Mouse (Mus musculus) liver, embryonic 16.5 days (tissue): ENCODE measurements around the gene Sp1. TPM values are rescaled to one million over a fixed set of nuclear protein-coding genes. Genes with fewer than 3 reads are reported as not detected.

ENCODE experiments used
- ATAC-seq: fragments of 200-750 bp; cut with Nextera tagmentation; 2 replicates; pipeline ENCODE4 v1.8.0; 2017; ENCODE audit warnings: low read depth, mild to moderate bottlenecking, moderate number of reproducible peaks, moderate library complexity
- H3K27ac ChIP-seq: fragments of 300-500 bp; sonication (generic); 2 replicates; pipeline ENCODE4 v1.5.1; 2014; ENCODE audit warnings: mild to moderate bottlenecking, low read length
- H3K27me3 ChIP-seq: fragments of 300-500 bp; sonication (generic); 2 replicates; pipeline ENCODE4 v1.6.1; 2014; ENCODE audit warnings: low read depth, low read length, mixed read lengths; ENCODE audit not compliant: control insufficient read depth, insufficient read depth
- H3K36me3 ChIP-seq: fragments of 300-500 bp; sonication (generic); 2 replicates; pipeline ENCODE4 v1.6.1; 2014; ENCODE audit warnings: mild to moderate bottlenecking; ENCODE audit not compliant: control insufficient read depth, insufficient read depth
- H3K4me1 ChIP-seq: fragments of 300-500 bp; sonication (generic); 2 replicates; pipeline ENCODE4 v1.6.1; 2014; ENCODE audit warnings: low read depth, low read length, mixed read lengths; ENCODE audit not compliant: control insufficient read depth
- H3K4me2 ChIP-seq: fragments of 300-500 bp; sonication (generic); 2 replicates; pipeline ENCODE4 v1.6.1; 2014; ENCODE audit warnings: low read depth, low read length, mixed read lengths
- H3K4me3 ChIP-seq: fragments of 300-500 bp; sonication (generic); 2 replicates; pipeline ENCODE4 v1.5.1; 2014; ENCODE audit warnings: low read depth, mild to moderate bottlenecking, low read length
- H3K9ac ChIP-seq: fragments of 300-500 bp; sonication (generic); 2 replicates; pipeline ENCODE4 v1.6.1; 2014; ENCODE audit warnings: low read depth, low read length
- H3K9me3 ChIP-seq: fragments of 300-500 bp; sonication (generic); replicated peaks from 2 replicates; pipeline ENCODE4 v1.6.1; 2016; ENCODE audit warnings: low read length; ENCODE audit not compliant: control insufficient read depth
- WGBS: fragments of 180-500 bp; shearing (Covaris S2); extraction: QIAGEN DNeasy Blood & Tissue Kit; methylation state at CpG from one replicate; pipeline ENCODE4 v1.1.7; 2014; ENCODE audit not compliant: insufficient replicate concordance; 5-methylcytosine and 5-hydroxymethylcytosine counted together
- polyA plus RNA-seq: library from polyadenylated mRNA; unstranded; fragments of >200 nt; fragmentation: Nextera tagmentation; extraction: Ambion mirVana; gene quantifications from 2 replicates; pipeline ENCODE4 v1.2.1, GENCODE M21; 2015

Sp1 gene
- 3.7 TPM in 2 replicates for polyA plus RNA-seq

DNA sequence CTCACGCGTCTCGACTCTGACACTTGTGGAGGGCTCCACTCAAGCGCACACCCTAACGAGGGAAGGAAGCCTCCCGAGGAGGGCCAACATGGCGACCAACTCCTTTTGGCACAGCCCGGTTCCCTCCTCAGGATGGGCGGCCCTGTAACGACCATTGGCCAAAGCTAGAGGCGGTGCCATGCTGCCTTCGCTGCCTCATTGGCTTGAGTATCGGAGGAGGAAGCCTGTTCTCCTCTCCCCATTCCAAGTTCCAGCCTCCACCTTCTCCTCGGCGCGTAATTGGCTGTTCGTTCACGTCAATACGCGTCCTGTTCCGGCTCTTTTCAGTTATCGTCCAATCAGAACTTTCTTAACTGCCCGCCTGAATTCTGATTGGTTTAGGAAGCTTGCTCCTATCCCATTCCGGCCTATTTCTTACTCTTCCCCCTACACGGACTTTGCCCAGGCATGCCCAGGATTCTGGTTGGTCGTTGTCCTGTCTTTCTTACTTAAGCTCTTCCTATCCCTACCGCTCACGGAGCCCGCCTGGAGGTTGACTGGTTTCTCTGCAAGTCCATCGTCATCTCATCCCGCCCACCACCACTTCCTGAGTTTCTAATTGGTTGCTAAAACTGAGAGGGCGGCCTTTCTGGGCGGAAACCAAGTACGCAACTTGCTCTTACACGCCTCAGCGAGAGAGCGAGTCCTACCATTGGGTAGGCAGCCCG, at the start of gene Sp1:
TSS of gene Sp1 (plus strand) at position 655 of the 707 bp plus-strand sequence.
- Histone ChIP-seq H3K4me3 (peak within 1 kb of the TSS; percentile 86), H3K4me2 (peak within 1 kb of the TSS; percentile 85), H3K4me1 (peaks cover 42% of the 10 kb centered on the region), H3K27me3 (no peaks in the 10 kb centered on the region), H3K36me3 (peaks cover 31% of the 10 kb centered on the region), H3K9ac (peak within 1 kb of the TSS; percentile 93), H3K9me3 (no peaks in the 10 kb centered on the region), H3K27ac (peak within 1 kb of the TSS; percentile 100)
- ATAC-seq: peak; percentile 85
- under 1% methylated on average over 38 of the region's 38 CpGs for WGBS

DNA sequence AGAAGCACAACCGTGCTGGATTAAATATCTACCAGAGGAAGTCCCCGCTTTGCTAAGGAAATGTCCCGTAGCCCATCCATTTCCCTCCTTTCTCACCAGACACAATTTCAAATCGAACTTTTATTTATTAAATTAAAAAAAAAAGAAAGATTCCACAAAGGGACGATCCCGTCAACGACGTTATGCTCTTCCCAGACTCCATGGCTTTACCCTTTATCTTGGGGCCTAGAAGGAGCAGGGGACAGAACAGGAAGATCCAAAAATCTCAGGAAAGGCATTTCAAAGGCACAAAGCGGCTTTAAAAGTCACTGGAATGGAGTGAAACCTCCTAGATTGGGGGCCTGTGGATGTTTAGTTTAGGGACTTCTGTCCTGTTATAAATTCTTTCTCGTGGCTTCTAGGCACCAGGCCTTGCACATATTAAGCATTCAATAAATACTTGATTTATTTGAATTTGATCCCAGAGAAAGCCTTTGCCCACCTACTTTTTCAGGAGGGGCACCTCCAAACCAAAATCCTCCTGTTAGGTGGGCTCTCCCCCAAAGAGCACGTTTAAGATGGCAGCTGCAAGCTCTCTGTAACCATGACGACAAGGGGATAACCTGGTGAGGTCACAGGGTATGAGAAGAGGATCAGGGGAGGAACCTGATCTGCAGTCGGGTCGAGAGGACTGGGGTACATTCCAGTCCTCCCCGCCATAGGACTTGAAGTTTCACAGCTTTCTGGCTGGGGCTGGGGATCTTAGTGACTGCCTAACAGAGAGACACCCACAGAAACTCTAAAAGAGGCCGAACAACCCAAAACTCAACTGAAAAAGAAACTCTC, 49.2 kb upstream of the Sp1 start:
- WGBS: 34% methylated on average over 16 of the region's 16 CpGs
- no peak for ATAC-seq
- no peak overlapping the region for H3K9ac ChIP-seq

DNA sequence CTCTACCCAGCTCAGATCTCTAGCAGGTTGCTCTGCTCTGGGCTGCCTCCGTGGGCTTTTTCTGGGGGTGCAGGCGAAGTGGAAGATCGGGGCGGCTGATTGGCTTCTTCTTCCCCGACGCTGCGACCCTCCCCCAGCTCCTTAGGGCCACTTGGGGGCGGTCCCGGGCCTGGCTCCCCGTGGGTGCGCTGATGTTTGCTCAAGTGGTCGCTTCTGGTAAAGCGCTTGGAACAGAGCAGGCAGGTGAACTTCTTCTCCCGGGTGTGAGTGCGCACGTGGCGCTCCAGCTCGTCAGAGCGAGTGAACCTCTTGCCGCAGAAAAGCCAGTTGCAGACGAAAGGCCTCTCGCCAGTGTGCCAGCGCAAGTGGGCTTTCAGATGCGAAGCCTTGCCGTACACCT, 47.8 kb upstream of the Sp1 start:
- no peak overlapping the region for H3K9ac ChIP-seq
- H3K36me3 ChIP-seq: no peaks in the 10 kb centered on the region
- H3K9me3 ChIP-seq: no peaks in the 10 kb centered on the region
- no peak for ATAC-seq
- H3K4me1 ChIP-seq: peaks cover 15% of the 10 kb centered on the region
- 2% methylated on average over 25 of the region's 25 CpGs for WGBS
- no peak overlapping the region for H3K4me3 ChIP-seq
- no peak overlapping the region for H3K4me2 ChIP-seq
- no peak overlapping the region for H3K27ac ChIP-seq
- peaks cover 75% of the 10 kb centered on the region for H3K27me3 ChIP-seq

More for the DNA sequence above, 49.2 kb upstream of the Sp1 start:
- H3K4me2 ChIP-seq: no peak overlapping the region
- H3K27me3 ChIP-seq: peaks cover 68% of the 10 kb centered on the region
- no peak overlapping the region for H3K4me3 ChIP-seq
- H3K36me3 ChIP-seq: no peaks in the 10 kb centered on the region
- H3K27ac ChIP-seq: no peak overlapping the region
- no peaks in the 10 kb centered on the region for H3K9me3 ChIP-seq
- peaks cover 15% of the 10 kb centered on the region for H3K4me1 ChIP-seq

DNA sequence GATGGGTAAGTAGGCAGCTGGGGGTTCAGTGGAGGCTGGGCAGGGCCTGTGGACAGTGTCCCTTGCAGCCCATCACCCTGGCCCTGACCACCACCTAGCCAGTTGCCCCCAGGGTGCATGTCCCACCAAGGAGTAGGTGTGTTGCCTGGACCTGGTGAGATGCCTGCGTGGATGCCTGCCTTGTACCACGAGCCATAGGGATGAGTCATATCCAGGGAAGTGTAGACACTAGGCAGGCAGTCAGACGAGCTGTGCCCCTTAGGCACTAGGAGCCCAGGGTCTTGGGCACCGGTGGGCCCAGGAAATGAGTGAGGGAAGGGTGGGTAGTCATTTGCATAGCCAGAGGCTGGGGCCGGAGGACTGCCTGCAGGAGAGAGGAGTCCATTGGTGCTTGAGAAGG, 47.1 kb upstream of the Sp1 start:
- no peak for ATAC-seq
- Histone ChIP-seq H3K27ac (no peak overlapping the region), H3K4me2 (no peak overlapping the region), H3K9me3 (no peaks in the 10 kb centered on the region), H3K27me3 (peaks cover 77% of the 10 kb centered on the region), H3K4me1 (peaks cover 15% of the 10 kb centered on the region), H3K36me3 (no peaks in the 10 kb centered on the region), H3K4me3 (no peak overlapping the region), H3K9ac (no peak overlapping the region)
- 33% methylated on average over 5 of the region's 5 CpGs for WGBS

DNA sequence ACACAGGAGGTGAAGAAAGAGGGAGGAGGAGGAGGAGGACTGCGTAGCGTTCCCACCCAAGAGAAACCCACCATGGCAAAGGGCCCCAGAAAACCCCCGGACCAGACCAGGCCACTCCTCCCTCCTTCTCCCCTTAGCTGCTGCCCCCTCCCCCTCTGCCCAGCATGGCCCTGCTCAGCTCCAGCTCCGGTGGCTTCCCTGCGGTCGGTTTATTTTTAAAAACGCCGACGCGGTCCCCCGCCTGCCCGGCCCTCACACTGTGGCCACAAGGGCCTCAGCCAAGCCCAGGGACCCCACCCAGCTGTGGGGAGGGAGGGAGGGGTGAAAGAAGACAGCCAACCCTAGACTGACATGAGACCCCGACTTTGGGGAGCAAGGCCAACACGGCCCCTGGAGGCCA, 43.3 kb upstream of the Sp1 start:
- no peak overlapping the region for H3K27ac ChIP-seq
- H3K36me3 ChIP-seq: no peaks in the 10 kb centered on the region
- H3K9ac ChIP-seq: no peak overlapping the region
- peak overlapping the region; percentile 17; the same call in 1 of the 2 replicates for H3K4me2 ChIP-seq
- peaks cover 3% of the 10 kb centered on the region; the same call in 1 of the 2 replicates for H3K4me1 ChIP-seq
- ATAC-seq: no peak
- 6% methylated on average over 13 of the region's 14 CpGs for WGBS
- peaks cover 71% of the 10 kb centered on the region for H3K27me3 ChIP-seq
- no peaks in the 10 kb centered on the region for H3K9me3 ChIP-seq
- H3K4me3 ChIP-seq: no peak overlapping the region

DNA sequence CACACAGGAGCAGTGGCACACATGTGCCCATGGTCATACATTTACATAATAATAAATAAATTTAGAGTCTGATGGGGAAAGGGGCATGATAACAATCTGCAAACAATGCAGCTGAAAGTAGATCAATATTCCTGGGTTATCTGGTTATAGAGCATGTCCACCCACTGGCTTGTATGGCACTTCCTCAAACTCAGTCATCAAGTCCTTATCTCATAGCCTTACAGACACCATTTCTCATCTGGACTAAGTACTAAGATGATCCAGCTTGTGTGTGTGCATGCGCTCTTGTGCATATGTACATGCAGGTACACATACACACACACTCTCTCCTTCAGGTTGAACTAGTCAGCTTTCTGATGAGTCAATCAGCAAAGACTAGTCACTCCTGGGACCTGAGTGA, 41.3 kb upstream of the Sp1 start:
- Histone ChIP-seq H3K36me3 (no peaks in the 10 kb centered on the region), H3K4me3 (no peak overlapping the region), H3K9ac (no peak overlapping the region), H3K4me2 (no peak overlapping the region), H3K27ac (no peak overlapping the region), H3K4me1 (no peaks in the 10 kb centered on the region), H3K27me3 (peaks cover 62% of the 10 kb centered on the region), H3K9me3 (no peaks in the 10 kb centered on the region)
- ATAC-seq: no peak
- WGBS: 63% methylated on average over 1 of the region's 1 CpGs

DNA sequence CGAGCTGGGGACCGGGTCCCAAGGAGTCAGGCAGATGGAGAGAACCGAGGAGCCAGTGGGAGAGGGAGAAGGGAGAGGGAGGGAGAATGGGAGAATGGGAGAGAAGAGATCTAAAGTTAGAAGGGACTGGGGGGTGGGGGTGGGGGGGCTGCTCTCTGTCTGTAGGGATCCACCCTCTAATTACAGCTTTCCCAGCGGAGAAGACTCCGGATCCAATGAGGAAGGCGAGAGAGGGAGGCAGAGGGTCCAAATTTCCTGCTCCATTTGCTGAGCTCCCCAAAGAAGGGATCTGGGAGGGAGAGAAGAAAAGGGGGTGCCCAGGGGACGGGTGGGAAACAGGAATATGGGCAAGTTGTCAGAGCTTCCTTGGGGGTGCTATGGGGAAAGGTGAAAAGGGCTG, 39.7 kb upstream of the Sp1 start:
- H3K4me1 ChIP-seq: no peaks in the 10 kb centered on the region
- no peaks in the 10 kb centered on the region for H3K9me3 ChIP-seq
- H3K4me3 ChIP-seq: no peak overlapping the region
- 15% methylated on average over 7 of the region's 7 CpGs for WGBS
- H3K4me2 ChIP-seq: no peak overlapping the region
- no peak overlapping the region for H3K9ac ChIP-seq
- no peaks in the 10 kb centered on the region for H3K36me3 ChIP-seq
- peaks cover 73% of the 10 kb centered on the region for H3K27me3 ChIP-seq
- ATAC-seq: no peak
- H3K27ac ChIP-seq: no peak overlapping the region

DNA sequence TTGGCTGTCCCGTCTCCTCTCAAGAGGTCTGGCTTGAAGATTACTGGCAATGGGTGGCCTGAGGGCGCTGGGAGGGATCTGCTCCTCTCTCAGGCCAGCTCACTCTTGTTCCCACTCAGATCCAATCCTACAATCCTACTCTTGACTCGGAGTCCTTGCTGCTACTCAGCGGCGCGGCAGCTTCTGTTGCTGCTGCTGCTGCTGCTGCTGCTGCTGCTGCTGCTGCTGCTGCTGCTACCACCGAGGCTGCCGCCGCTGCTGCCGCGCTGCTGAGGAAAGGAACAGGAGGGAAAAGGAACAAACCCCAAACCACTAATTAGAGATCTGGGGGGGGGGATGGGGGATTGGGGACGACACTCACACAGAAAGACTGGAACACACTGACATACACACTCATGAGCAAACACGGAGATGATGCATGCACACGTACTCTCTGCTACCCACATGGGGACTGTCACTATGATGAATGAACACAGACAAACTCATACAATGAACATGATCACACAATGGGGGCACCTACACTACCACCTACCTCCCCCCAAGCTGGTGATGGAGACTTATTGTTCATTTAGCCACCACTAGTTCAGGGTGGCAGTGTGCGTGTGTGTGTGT, 39.1 kb upstream of the Sp1 start, which contains the start of gene Sp7:
TSS of gene Sp7 (minus strand) at position 450 of the 612 bp plus-strand sequence.
- WGBS: 8% methylated on average over 15 of the region's 15 CpGs
- Histone ChIP-seq H3K4me1 (no peaks in the 10 kb centered on the region), H3K36me3 (no peaks in the 10 kb centered on the region), H3K27me3 (peaks cover 77% of the 10 kb centered on the region), H3K4me3 (no peak within 1 kb of the TSS), H3K27ac (no peak within 1 kb of the TSS), H3K9me3 (no peaks in the 10 kb centered on the region), H3K4me2 (no peak within 1 kb of the TSS), H3K9ac (no peak within 1 kb of the TSS)
- ATAC-seq: no peak
